Mouse (Mus musculus) embryo, embryonic 10.5 days (tissue): ENCODE measurements around the gene Nrxn3.

Source experiments
- DNase-seq: peaks from one replicate; pipeline ENCODE4 v3.0.0-alpha.2; 2015; ENCODE audit warnings: low spot score

The Nrxn3 gene

DNA sequence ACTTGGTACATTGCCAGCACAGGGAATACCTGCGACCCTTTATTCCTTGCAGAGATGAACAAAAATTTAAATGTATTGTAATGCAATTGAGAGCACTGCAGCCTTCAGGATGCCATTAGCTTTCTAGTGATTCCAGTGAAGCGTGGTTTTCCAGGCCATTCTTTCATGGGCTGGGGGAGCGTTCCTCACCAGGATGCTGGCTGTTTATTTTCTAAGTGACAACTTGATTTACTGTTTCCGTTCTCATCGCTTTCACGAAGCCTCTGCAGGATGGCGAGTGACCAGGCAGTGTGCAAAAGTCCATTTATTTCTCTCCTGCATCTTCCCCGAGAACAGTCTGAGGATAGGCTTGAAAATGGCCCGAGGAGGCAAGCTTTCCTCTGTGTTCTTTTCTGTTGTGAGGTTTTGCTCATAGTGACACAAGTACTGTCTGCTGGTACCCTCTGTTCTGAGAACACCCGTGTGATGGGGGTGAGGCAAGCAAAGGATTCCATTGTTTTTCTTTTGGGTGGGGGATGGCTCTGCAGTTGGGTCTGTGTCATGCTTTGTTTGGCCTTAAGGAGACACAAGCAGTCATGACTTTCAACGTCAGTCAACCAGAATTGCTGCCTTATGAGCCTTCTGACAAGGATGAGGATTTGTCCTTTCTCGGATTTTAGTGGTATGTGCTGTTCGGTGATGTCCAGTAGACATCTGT lies 457.4 kb downstream of the Nrxn3 start:
- DNase-seq: peak; percentile 60

DNA sequence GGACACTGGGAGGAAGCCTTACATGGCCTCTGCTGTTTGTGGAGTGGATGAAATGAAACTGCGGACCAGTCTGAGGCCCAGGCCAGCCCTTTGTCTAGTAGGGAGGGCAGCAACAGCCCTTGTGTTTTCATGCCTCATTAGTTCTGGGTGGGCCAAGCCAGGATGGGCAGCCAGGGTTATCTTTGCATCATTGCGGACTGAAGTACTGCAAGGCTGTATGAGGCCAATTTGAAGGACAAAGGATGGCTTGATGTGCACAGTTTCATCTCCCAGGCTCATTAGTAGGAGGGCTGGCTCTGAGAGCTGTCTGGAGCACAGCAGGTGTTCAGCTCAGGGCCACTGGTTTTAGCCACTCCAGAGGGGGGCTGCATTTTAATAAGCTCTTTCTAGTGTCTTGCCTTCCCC lies 458.5 kb downstream of the Nrxn3 start:
- peak; percentile 50 for DNase-seq

DNA sequence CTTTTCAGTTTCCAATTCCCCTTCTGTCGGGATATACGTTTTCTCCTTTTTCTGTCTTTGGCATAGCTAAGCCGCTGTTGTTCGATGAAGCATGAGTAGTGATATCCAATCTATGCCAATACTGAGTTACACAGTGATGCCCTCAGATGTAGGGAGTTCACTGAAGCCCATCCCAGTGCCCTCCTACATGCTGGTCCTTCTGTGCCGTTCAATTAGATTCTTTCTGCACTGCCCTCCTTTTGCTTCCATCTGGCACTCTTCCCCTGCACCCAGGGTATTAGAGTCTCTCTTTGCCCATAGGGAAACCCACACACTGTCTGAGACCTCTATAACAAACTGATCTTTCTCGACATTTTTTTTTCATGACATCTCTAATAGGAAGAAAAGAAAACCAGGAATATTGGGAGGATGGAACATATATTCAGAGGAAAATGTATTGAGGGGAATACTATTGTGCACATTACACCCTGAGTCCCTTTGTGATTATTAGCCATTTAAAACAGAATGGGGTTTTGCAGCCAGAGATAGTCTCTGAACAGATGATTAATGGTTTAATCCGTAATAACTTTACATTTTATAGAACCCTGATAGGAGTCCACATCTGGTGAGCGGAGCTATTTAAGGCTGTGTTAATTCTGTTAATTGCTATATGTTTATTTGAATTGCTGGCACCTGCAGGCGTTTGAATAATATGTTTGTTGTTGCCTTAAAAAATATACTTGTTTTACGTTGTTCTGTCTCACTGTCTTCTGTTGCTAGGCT lies 476.3 kb downstream of the Nrxn3 start:
- DNase-seq: no peak

DNA sequence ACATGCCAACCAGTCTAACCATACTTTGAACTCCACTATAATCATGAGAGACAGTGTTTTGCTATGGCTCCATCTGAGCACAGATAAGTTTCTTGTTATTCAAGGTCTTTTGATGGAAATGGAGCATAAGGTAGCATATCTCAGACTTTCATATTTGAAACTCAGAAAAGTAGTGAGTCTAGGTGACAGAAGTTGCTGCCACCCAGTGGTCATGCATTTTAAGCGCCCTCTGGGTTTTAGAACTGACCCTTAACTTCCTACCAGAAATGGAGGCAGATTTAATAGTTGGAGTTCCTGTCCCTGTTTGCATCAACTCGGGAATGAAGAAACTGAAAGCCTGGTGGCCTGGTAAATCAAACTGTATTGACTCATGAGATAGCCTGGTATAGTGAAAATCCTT lies 488.9 kb downstream of the Nrxn3 start:
- DNase-seq: peak; percentile 15

DNA sequence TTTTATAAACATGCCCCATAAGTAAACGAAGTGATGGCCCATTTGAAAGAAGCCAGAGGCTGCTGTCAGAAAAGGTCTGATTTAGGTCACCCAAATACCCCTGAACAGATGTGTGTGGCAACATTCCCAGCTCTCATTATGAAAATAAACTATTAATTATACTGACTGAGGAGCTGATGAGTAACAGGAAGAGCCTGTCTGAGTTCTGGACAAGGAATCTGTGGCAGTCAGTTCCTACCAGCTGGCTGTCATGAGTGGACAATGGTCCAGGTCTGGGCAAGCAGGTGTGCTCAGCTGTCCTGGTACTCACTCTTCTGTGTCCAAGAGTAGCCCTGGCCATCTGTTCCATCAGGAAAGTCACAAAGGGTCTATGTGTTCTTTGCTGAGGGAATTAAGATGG lies 517.1 kb downstream of the Nrxn3 start:
- DNase-seq: peak; percentile 7

DNA sequence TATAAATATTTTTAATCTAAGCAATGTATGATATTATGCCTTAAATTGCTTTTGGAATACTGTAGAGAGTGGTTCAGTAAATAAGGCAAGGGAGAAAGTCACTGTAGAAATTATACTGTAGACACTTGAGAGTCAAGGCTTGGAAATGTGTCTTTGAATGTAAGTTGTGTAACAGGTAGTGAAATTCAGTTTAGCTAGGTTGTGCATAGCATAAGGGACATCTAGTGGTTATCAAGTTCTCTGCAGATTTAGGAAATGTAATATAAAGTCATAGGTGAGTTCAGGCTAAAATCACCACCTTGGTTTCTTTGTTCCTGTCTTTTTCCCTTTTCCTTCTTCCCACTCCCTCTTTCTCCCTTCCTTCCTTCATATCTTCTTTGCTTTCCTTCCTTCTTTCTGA lies 518.9 kb downstream of the Nrxn3 start:
- no peak for DNase-seq

DNA sequence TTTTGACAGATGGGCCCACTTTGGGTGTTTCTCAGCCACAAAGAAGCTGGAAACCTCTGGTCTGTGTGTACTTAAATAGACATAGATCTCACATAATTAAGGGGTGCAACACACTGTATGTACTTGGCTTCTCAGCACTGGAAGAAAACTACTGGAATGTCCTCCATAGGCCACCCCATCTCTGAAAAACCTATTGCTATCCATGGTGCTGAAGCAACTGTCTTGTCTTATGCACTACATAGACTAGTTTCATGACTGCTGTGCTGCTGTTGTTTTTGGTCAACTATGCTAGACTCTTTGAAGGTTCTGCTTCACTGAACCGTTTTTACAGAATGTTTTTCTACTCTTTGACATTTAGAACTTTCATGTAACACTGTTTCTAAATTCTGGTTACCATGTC lies 519.8 kb downstream of the Nrxn3 start:
- peak; percentile 73 for DNase-seq

DNA sequence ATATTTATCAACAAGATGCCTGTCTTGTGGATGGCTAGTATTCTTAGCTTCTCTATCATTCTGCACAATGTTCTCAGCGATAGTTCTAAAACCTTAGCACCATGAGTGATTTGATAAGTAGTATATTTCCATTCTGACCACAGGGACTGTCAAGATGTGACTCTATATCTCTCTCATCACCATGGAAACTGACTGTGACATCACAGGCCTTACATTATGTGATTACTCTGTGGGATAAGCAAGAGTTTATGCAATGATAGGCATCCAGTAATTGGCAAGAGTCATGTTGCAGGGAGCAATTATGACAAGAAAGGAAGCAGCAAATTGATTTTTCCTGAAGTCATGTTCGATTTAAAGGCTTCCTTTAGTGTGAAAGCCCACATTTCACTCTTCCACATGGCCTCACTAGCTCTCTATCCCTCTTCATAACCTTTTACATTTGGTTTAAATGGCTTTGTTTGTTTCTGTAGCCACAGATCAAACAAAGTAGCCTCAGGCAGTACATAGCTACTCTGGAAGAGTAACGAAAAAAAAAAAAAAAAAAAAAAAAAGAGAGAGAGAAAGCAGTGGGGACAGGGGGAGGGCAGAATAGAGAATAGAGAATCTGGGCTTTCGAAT lies 532.7 kb downstream of the Nrxn3 start:
- peak; percentile 9 for DNase-seq

DNA sequence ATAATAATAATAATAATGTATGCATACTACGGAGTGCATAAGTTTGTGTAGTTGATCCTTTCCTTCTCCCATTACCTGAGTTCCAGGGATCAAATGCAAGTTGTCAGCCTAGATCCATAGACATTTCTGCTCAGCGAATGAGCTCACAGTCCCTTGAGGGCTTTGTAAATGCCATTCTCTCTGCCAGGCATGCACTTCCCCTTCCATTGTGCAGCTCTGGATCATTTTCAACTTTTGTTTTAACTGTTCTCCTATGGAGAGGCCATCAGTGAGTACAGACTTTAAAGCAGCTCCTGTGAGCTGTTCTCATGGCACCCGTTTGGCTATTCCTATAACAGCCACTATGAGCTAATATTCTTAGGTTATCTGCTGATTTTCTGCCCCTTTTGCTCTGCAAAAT lies 536.2 kb downstream of the Nrxn3 start:
- DNase-seq: no peak

DNA sequence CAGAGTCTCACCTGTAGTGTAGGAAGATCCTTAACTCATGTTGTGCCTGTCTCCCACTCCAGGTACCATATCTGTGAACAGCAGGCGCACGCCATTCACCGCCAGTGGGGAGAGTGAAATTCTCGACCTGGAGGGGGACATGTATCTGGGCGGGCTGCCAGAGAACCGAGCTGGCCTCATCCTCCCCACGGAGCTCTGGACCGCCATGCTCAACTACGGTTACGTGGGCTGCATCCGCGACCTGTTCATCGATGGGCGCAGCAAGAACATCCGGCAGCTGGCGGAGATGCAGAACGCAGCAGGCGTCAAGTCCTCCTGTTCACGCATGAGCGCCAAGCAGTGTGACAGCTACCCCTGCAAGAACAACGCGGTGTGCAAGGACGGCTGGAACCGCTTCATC lies 537.4 kb downstream of the Nrxn3 start:
- DNase-seq: no peak

DNA sequence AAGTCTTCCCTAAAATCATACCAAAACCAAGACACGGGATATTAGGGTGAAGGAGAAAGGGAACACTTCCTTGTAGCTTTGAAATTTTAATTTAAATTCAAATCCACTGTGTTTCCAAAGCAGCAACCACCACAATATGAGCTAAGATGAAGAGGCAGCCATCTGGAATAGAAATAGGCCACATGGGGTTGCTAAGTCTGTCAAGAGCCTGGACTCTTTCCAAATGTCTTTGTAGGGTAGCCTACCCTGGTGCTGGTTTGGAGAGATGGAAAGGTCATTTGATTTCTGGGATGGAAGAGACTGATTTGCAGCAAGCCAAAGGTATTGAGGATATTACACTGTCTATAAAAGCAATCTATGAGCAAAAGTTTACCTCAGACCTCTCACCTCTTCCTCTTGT lies 539.6 kb downstream of the Nrxn3 start:
- DNase-seq: no peak

DNA sequence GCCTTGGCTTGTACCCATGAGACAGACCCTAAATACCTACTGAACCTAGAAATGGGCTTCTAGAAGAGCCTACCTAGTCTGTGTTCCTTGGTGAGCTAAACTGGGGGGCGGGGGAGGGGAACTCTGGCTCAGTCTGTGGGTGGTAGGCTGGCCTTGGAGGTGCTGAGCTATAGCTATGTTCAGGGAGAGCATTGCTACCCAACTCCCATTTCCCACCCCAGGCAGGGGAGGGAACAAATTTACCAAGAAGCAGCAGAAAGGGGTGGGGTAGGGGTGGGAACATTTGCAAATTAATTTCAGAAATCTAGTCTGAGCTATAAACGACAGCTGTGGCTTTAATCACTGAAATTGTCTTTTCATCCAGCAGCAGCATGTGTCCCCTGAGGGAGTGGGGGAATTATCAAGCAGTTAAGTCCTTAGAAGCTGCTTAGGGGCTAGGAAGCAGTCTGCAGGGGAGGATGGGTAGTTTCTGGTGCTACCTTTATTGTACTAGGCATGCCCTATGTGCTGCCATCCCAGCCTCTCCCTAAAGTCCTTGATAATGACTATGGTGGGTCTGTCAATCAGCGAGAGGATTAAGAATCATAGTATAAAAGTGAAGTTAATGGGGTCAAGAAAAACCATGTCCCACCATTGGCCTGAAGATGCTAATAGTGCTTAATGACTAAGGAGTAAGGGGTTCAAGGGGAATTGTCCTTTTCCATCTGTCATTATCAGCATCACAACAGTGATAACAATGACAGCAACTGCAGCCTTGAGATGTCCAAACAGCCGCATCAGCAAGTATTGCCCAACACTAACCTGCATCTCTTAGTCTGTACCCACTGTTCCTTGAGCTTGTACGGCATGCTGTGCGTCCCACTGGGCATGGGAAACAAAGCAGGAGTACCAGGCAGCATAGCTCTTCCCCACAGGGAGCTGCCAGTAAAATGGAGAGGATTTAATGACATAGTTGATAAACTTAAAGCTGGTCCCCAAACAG lies 560.0 kb downstream of the Nrxn3 start:
- no peak for DNase-seq

DNA sequence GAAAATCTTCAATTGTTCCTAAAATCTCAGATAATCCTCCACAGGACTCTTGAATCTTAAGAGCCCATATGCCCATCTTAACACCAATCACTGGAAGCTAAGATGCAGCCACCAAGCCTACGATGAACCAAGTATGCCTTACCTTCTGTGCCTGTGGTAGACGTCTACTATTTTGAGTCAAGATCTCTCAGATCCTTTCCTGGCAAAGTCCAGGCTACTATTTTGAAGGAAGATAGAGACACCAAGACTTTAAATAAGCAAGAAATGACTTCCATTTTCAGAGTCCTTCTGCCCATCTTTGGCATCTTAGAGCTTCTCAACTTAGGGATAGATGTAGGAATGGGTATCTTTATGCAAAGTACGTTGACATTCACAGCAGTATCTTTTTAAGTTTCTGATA lies 561.7 kb downstream of the Nrxn3 start:
- DNase-seq: no peak

DNA sequence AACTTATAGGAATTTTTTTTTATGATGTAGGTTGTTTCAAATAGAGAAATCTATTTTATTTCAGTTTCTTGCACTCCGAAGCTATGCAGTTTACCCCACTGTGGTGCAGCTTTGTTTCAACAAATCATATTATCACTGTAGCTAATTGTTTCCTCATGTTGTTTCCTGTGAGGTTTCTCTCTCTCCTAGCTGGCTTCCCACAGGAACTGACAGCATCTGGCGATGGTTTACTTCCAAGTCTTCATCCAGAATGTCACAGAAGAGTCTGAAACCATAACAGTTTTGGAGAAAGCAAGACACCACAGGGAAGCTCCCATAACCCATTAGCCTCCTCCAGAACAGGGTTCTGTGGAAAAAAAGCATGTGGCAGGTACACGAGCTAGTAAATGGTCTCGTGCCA lies 564.4 kb downstream of the Nrxn3 start:
- peak; percentile 55 for DNase-seq

DNA sequence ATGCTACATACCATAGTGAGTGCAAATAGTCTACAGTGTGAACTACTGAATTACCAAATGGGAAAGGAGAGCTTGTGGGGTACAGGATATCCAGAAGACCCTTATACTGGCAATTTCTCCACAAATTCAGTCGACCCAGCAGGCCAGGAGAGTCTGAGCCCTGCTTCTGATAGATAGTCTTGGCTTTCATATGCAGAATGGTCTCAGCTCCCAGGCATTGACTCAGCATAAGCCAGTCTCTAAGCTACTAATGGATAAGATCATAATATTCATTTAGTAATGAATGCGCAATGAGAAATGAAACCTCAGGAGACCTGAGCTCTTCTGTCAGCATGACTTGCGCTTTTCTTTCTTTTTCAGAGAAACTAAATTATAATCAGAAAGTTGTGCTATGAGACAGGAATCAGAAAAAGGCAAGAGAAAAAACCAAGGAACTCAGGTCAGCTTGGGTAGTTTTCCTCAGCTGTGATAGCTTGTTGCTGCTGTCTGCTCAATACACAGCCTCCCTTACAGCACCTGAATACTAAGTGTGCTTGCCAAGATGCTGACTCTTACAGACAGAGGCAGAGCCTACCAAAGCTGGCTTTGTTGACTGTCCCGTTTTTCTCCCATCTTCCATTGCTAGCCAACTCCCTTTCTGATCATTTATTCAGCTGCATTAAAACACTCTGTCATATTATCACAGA lies 567.1 kb downstream of the Nrxn3 start:
- DNase-seq: no peak

DNA sequence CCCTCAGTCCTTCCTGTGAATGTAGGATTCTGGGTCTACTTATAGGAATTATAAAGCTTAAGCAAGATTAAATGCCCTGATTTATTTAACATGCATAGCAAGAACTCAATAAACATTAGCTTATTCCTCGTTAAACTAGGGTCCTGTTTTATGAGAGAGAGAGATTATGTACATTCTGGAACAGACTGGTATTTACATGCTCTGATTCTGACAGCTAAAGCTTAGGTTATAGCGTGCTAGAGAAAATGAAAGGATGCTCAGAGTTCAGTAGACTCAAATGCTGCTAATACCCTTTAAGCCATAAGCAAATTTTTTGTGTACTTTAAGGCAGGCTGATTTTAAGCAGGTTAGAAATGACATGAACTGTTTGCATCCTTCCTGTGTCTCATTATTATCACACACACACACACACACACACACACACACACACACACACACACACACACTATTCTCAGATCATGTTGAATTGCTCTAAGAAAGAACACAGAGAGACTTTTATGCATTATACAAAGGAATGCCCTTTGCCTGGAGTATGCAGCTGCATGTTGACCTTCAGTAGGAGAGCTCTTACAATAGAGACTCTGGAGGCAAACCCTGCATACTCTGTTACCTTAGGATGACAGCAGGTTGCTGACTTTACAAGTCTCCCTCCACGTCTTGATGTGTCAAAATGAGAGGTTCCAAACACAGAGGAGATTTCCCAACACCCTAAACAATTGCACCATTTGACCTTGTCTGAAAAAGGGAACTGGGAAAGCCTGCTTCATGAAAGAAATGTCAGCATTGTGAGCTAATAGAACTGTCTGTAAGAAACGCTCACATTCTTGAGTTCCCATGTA lies 568.3 kb downstream of the Nrxn3 start:
- DNase-seq: no peak

DNA sequence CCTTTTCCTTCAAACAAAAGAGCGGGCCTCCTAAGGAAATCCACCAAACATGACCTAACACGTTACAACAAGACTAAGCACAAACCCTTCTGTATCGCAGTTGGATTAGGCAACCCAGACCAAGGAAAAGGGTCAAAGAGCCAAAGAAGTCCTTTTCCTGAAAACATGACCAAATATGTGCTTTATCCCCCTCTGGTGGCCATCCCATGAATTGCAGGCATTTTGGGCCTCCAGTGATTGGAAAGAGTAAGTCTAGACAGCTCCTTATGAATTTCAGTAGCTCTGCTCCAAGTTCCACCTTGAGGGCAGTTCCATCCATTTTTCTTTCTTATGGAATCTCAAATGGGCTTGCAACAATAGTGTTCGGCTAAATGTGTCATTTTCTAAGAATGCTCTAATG lies 579.3 kb downstream of the Nrxn3 start:
- DNase-seq: peak; percentile 92

DNA sequence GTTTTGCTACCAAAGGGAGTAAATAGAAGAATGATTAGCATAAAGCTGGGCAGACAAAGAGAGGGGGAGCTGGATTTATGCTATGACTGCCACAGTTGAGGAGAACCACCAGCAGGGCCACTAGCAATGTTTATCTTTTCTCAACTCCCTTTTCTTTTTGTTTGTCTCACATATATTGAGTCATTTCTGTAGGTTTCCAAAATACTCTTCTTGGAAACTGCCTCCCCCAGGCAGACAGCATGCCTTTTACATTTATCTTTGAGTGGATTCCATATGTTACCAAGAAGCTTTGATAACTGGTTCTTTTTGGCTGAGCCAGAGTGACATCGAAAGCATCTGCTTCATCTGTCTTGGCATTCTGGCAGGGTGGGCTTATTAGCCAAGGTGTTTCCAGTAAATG lies 587.5 kb downstream of the Nrxn3 start:
- DNase-seq: no peak

DNA sequence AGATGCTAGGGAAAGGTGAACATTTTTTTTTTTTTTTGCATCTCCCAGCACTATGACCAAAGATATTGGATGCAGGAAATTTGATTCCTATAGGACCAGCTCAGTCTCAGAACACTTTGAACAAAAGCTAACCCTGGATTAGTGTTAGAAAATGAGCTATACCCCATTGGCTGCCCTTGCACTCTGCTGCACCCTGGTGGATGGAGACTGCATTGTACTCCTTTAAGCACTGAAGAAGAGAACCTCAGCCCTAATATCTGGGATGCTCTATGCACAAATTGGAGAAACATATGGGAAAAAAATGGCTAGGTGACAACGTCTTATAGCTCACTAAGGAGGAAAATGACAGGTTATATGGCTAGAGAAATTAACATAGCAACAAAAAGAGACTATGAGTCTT lies 589.9 kb downstream of the Nrxn3 start:
- DNase-seq: peak; percentile 57

DNA sequence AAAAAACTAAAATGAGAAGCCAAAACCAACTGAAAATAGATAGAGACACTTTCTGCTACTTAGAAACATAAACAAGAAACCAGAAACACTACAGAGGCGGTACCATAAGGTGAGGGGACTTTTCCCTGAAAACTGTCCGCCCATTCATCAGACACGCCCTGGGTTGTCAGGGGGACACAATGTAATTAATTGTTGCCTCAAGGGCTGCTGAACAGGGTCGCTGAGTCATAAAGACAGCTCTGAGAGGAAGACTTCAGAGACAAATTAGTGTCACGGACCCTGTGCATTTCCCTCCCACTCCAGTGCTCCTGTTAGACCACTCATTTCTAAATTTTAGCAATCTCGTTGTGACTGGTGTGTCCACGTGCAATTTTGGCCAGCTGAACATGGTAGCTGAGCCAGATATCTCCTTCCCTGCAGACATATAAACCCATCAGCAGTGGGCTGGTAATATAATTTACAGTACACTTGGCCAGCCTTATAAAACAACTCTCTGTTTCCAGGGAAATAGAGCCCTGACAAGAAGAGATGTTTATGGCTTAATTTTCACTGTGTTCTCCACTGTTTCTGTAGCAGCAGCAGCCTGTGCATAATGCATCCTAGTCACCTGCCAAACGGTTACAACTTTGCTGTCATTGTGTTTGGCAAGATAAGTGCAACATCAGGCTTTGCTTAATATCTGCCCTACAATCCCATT lies 603.3 kb downstream of the Nrxn3 start:
- peak; percentile 26 for DNase-seq
